Mouse (Mus musculus): ENCODE data around the gene Atp6v0a2. TPM values are rescaled to one million over a fixed set of nuclear protein-coding genes. Genes with fewer than 3 reads are reported as not detected.

Gene Atp6v0a2
- polyA plus RNA-seq, 1 experiment: 170 TPM

DNA sequence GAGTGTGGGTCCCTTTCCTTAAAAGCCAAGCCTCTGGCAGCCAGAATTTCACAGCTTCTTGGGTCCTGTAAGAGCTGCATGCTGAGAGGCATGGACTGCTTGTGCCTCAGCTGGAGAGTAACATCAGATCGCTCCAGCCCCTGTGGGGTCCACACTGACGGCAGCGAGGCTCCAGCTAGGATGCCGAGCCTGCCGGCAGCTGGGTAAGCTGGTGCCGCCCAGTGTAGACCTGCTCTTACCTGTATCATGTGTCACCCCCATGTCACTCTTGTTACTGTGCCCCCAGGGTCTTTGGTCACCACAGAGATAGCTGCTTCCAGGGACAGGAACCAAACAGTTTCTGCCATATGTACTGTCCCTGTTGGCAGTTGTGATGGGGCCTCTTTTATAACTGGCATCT lies 94.7 kb downstream of the Atp6v0a2 start:
- Histone ChIP-seq H3K27ac (ENCODE audit: insufficient read depth, low read depth, low read length) (no peak overlapping the region), H3K36me3 (ENCODE audit: control insufficient read depth, insufficient read depth, low read length) (peaks cover 46% of the 10 kb centered on the region), H3K4me1 (ENCODE audit: control insufficient read depth, insufficient read depth, insufficient read length, low read length) (no peaks in the 10 kb centered on the region; the same call in 1 of the 2 replicates), H3K27me3 (ENCODE audit: control insufficient read depth, insufficient read depth, low read length) (no peaks in the 10 kb centered on the region), H3K4me3 (ENCODE audit: low read depth, low read length) (no peak overlapping the region)
- 96% methylated on average over 6 of the region's 6 CpGs for whole genome bisulfite sequencing
- TF ChIP-seq POLR2A (IDR thresholded peaks at IDR 0.05; ENCODE audit: low read depth, low read length) (no peak), CTCF (IDR thresholded peaks at IDR 0.05; ENCODE audit: extremely low read depth, insufficient read length, insufficient replicate concordance, low read depth, low read length) (no peak)

DNA sequence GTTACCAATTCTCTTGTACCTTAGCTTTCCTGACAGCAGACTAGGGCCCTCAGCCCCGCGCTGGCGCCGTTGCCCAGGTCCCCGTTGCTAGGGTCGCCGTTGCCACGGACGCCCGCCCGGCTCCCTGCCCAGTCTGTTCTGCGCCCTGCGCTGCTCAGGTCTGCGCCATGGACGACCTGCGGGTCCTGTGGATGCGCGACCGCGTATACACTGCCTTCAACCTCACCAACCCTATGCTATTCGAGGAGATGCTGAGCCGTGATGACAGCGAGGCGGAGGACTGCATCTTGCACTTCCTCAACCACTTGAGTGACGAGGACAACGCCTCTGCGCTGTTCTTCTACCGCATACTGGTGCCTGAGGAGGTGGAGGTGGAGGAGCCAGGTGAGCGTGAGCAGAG lies 96.6 kb downstream of the Atp6v0a2 start, which contains the start of gene Dnah10:
Gene Dnah10 (plus strand): TSS at position 89 of the 400 bp plus-strand sequence.
- H3K36me3 ChIP-seq (ENCODE audit: control insufficient read depth, insufficient read depth, low read length): peaks cover 28% of the 10 kb centered on the region
- H3K4me1 ChIP-seq (ENCODE audit: control insufficient read depth, insufficient read depth, insufficient read length, low read length): no peaks in the 10 kb centered on the region
- TF ChIP-seq POLR2A (IDR thresholded peaks at IDR 0.05; ENCODE audit: low read depth, low read length): no peak
- no peak for TF ChIP-seq CTCF (IDR thresholded peaks at IDR 0.05; ENCODE audit: extremely low read depth, insufficient read length, insufficient replicate concordance, low read depth, low read length)
- H3K4me3 ChIP-seq (ENCODE audit: low read depth, low read length): no peak within 1 kb of the TSS
- no peaks in the 10 kb centered on the region for H3K27me3 ChIP-seq (ENCODE audit: control insufficient read depth, insufficient read depth, low read length)
- 21% methylated on average over 29 of the region's 29 CpGs for WGBS
- no peak within 1 kb of the TSS for H3K27ac ChIP-seq (ENCODE audit: insufficient read depth, low read depth, low read length)

DNA sequence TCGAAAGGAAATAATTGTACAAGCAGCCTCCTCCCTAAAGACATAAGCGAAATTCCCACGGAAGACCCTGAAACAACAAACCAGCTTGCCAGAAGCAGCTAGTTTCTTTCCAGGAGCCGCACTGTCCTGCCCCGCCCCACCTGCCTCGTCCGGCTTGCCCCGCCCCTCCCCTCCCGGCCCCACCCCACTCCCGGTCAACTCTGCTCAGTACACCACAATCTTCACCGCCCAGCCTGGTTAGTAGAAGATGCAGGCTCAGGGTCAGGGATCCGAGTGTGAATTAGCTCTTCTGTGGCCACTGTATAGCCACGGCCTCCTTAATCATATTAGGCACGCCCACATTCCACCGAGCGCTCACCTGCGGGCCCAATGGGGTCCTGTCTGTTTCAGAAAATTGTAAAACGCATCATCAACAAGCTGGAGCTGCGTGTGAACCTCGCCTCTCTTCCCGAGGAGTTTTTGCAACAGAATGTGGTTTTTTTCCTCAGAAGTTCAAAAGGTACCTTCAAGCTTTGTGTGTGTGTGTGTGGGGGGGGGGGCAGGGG lies 101.4 kb downstream of the Atp6v0a2 start:
- H3K27ac ChIP-seq (ENCODE audit: insufficient read depth, low read depth, low read length): no peak overlapping the region
- H3K36me3 ChIP-seq (ENCODE audit: control insufficient read depth, insufficient read depth, low read length): no peaks in the 10 kb centered on the region
- TF ChIP-seq CTCF (IDR thresholded peaks at IDR 0.05; ENCODE audit: extremely low read depth, insufficient read length, insufficient replicate concordance, low read depth, low read length) (no peak), POLR2A (IDR thresholded peaks at IDR 0.05; ENCODE audit: low read depth, low read length) (no peak)
- no peaks in the 10 kb centered on the region for H3K4me1 ChIP-seq (ENCODE audit: control insufficient read depth, insufficient read depth, insufficient read length, low read length)
- no peaks in the 10 kb centered on the region for H3K27me3 ChIP-seq (ENCODE audit: control insufficient read depth, insufficient read depth, low read length)
- WGBS: 6% methylated on average over 21 of the region's 21 CpGs
- peak overlapping the region; percentile 9 for H3K4me3 ChIP-seq (ENCODE audit: low read depth, low read length)

DNA sequence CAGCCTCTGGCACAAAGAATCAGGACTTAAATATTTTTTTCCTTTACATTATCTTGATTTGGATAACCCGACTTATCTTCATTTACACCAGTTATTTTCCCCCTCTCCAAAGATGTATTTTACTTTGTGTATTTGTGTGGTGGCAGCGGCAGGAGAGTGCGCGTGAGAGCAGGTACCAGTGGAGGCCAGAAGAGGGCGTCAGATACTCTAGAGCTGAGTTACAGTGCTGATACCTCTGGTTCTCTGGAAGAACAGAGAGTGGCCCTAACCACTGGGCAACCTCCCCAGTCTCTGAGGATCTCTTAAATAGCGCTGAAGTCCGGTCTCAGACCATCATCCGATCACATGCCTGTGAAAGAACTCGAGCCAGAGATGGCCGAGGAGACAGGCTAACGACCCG lies 105.6 kb downstream of the Atp6v0a2 start:
- H3K4me3 ChIP-seq (ENCODE audit: low read depth, low read length): no peak overlapping the region
- no peak overlapping the region for H3K27ac ChIP-seq (ENCODE audit: insufficient read depth, low read depth, low read length)
- no peaks in the 10 kb centered on the region for H3K27me3 ChIP-seq (ENCODE audit: control insufficient read depth, insufficient read depth, low read length)
- WGBS: 83% methylated on average over 12 of the region's 12 CpGs
- no peaks in the 10 kb centered on the region for H3K4me1 ChIP-seq (ENCODE audit: control insufficient read depth, insufficient read depth, insufficient read length, low read length)
- TF ChIP-seq CTCF (IDR thresholded peaks at IDR 0.05; ENCODE audit: extremely low read depth, insufficient read length, insufficient replicate concordance, low read depth, low read length) (no peak), POLR2A (IDR thresholded peaks at IDR 0.05; ENCODE audit: low read depth, low read length) (no peak)
- no peaks in the 10 kb centered on the region for H3K36me3 ChIP-seq (ENCODE audit: control insufficient read depth, insufficient read depth, low read length)

DNA sequence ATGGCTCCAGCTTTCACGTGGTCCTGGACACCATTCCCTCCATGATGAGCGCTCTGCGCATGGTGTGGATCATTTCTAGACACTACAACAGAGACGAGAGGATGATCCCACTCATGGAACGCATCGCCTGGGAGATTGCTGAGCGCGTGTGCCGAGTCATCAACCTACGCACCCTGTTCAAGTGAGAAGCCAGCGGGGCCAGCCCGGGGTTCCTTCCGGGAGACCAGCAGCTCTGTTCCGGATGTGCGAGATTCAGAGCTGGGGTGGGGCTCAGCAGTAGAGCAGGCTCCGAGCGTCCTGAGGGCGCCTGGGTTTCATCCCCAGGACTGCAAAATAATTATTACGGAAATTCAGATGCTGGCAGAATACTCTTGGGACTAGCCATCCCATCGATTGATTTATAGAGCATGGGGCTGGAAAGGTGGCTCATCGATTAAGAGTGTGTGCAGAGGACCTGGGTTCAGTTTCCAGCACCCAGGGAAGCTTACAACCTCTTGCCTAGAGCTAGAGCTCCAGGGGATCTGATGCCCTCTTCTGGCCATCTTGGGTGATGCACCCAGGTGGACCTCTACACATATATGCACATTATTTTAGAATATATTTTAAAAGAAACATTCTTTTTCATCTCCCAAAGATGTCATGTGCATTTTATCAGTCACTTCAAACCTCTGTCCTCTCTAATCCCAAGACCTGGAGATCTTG lies 113.7 kb downstream of the Atp6v0a2 start:
- H3K4me1 ChIP-seq (ENCODE audit: control insufficient read depth, insufficient read depth, insufficient read length, low read length): no peaks in the 10 kb centered on the region
- TF ChIP-seq POLR2A (IDR thresholded peaks at IDR 0.05; ENCODE audit: low read depth, low read length) (no peak), CTCF (IDR thresholded peaks at IDR 0.05; ENCODE audit: extremely low read depth, insufficient read length, insufficient replicate concordance, low read depth, low read length) (peak; percentile 22; the same call in 1 of the 2 replicates)
- no peaks in the 10 kb centered on the region for H3K27me3 ChIP-seq (ENCODE audit: control insufficient read depth, insufficient read depth, low read length)
- H3K36me3 ChIP-seq (ENCODE audit: control insufficient read depth, insufficient read depth, low read length): no peaks in the 10 kb centered on the region
- 95% methylated on average over 21 of the region's 21 CpGs for WGBS
- H3K27ac ChIP-seq (ENCODE audit: insufficient read depth, low read depth, low read length): no peak overlapping the region
- H3K4me3 ChIP-seq (ENCODE audit: low read depth, low read length): no peak overlapping the region

DNA sequence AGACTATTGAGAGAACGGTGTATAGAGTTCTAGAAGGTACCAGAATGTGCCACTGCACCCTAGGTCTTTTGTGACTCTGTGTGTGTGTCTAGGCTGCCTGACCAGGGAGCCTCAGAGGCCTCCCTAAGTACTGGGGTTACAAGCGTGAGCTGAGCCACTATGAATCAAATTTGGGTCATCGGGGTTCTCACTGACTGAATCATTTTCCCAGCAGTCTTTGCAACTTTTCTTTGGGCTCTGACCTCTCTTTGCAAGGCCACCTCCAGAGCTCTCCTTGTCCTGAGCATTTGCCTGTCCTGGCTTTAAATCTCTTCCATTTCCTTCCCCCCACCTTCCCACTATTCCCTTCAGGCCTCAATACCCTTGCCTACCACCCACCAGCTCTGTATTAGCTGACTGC lies 115.5 kb downstream of the Atp6v0a2 start:
- no peak for TF ChIP-seq CTCF (IDR thresholded peaks at IDR 0.05; ENCODE audit: extremely low read depth, insufficient read length, insufficient replicate concordance, low read depth, low read length)
- Histone ChIP-seq H3K27me3 (ENCODE audit: control insufficient read depth, insufficient read depth, low read length) (no peaks in the 10 kb centered on the region), H3K4me3 (ENCODE audit: low read depth, low read length) (no peak overlapping the region), H3K4me1 (ENCODE audit: control insufficient read depth, insufficient read depth, insufficient read length, low read length) (no peaks in the 10 kb centered on the region), H3K27ac (ENCODE audit: insufficient read depth, low read depth, low read length) (no peak overlapping the region), H3K36me3 (ENCODE audit: control insufficient read depth, insufficient read depth, low read length) (no peaks in the 10 kb centered on the region)
- 88% methylated on average over 3 of the region's 3 CpGs for WGBS

DNA sequence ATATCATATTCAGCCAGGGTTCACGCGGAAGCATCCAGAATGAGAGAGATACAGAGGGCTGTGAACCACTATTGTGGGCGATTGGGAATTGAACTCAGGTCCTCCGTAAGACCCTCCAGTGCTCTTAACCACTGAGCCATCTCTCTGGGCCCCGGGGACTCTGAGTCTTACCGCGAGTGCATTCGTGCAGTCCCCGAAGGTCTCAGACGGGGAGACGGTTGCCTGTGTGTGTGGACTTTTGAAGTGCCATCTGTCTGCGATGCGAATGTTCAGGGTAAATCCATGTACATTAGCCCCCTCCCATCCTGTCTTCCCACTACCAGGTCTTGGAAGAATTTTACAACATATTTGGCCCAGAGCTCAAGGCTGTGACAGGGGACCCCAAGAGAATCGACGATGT lies 117.8 kb downstream of the Atp6v0a2 start:
- Histone ChIP-seq H3K27me3 (ENCODE audit: control insufficient read depth, insufficient read depth, low read length) (no peaks in the 10 kb centered on the region), H3K27ac (ENCODE audit: insufficient read depth, low read depth, low read length) (no peak overlapping the region), H3K36me3 (ENCODE audit: control insufficient read depth, insufficient read depth, low read length) (no peaks in the 10 kb centered on the region), H3K4me1 (ENCODE audit: control insufficient read depth, insufficient read depth, insufficient read length, low read length) (no peaks in the 10 kb centered on the region), H3K4me3 (ENCODE audit: low read depth, low read length) (no peak overlapping the region)
- 95% methylated on average over 15 of the region's 15 CpGs for WGBS
- TF ChIP-seq CTCF (IDR thresholded peaks at IDR 0.05; ENCODE audit: extremely low read depth, insufficient read length, insufficient replicate concordance, low read depth, low read length) (no peak), POLR2A (IDR thresholded peaks at IDR 0.05; ENCODE audit: low read depth, low read length) (no peak)

Measured in small intestine, adult 2 months (tissue).